ENCODE assay signal across 37 mouse cellular contexts in genomic region chr6:67431808-67432207, GRCm38 (mm10). TPM values are rescaled to one million over a fixed set of nuclear protein-coding genes. Genes with fewer than 3 reads are reported as not detected.
"Had no signal": no experiment of that assay in that cellular context is flagged by ENCODE, and none has a peak within 500 bp of the region (broad histone marks: within the 10 kb centered on the region; RNA-seq: fewer than 3 reads in every experiment).

No protein-coding gene starts in this region.

- H3K9ac ChIP-seq: heart, embryonic 12.5 days; hindbrain, embryonic 12.5 days; hindbrain, embryonic 14.5 days; intestine, embryonic 15.5 days; limb, embryonic 12.5 days had no signal

- H3K27ac ChIP-seq: gastrocnemius, adult 2 months; heart, embryonic 10.5 days; hindbrain, embryonic 10.5 days; hindbrain, embryonic 12.5 days; hindbrain, embryonic 14.5 days; intestine, embryonic 15.5 days; layer of hippocampus, adult 2 months; left cerebral cortex, adult 2 months; limb, embryonic 10.5 days; limb, embryonic 12.5 days had no signal

- H3K9me3 ChIP-seq: heart, embryonic 10.5 days; heart, embryonic 12.5 days; hindbrain, embryonic 10.5 days; hindbrain, embryonic 12.5 days; intestine, embryonic 15.5 days; limb, embryonic 10.5 days; limb, embryonic 12.5 days had no signal

- DNase-seq: gastrocnemius, adult 2 months; gastrocnemius, postnatal 10 days; gastrocnemius, postnatal 25 days; heart, adult 18-20 months; heart, postnatal 10 days; heart, postnatal 4 days; kidney, adult 18-20 months; kidney, adult 8-10 months; kidney, postnatal 10 days; kidney, postnatal 25 days; kidney, postnatal 4 days; liver had no signal

- H3K4me1 ChIP-seq: heart, embryonic 10.5 days; heart, embryonic 12.5 days; hindbrain, embryonic 10.5 days; hindbrain, embryonic 12.5 days; intestine, embryonic 15.5 days; limb, embryonic 10.5 days; limb, embryonic 12.5 days had no signal

- ATAC-seq: hindbrain, embryonic 16.5 days; inflammation-experienced regulatory T-cells, adult 6 months; intestine, embryonic 15.5 days; intestine, postnatal 0 days had no signal

- H3K4me3 ChIP-seq: gastrocnemius, adult 2 months; heart, embryonic 10.5 days; heart, embryonic 12.5 days; hindbrain, embryonic 10.5 days; hindbrain, embryonic 12.5 days; intestine, embryonic 15.5 days; layer of hippocampus, adult 2 months; left cerebral cortex, adult 2 months; limb, embryonic 10.5 days; limb, embryonic 12.5 days had no signal

- H3K36me3 ChIP-seq: heart, embryonic 10.5 days; heart, embryonic 12.5 days; hindbrain, embryonic 10.5 days; hindbrain, embryonic 12.5 days; intestine, embryonic 15.5 days; limb, embryonic 10.5 days; limb, embryonic 12.5 days had no signal

- H3K27me3 ChIP-seq: heart, embryonic 12.5 days; hindbrain, embryonic 12.5 days; intestine, embryonic 15.5 days; limb, embryonic 12.5 days had no signal

- H3K4me2 ChIP-seq: heart, embryonic 12.5 days; hindbrain, embryonic 12.5 days; hindbrain, embryonic 14.5 days; intestine, embryonic 15.5 days; limb, embryonic 12.5 days had no signal

RNA-seq across cellular contexts. Expression of gene Il12rb2, which starts 55.8 kb away (rescaled TPM):
- total RNA-seq: gastrocnemius, adult 2 months; gastrocnemius, postnatal 25 days; heart, adult 8-10 months; layer of hippocampus, adult 2 months; layer of hippocampus, postnatal 25 days had no signal
- polyA plus RNA-seq: heart, embryonic 12.5 days; heart, embryonic 14.5 days; hindbrain, embryonic 14.5 days; intestine, postnatal 0 days; limb, embryonic 12.5 days had no signal

RNA-seq across cellular contexts. Expression of gene Il23r, which starts 59.8 kb away (rescaled TPM):
- total RNA-seq: gastrocnemius, adult 2 months; gastrocnemius, postnatal 10 days; gastrocnemius, postnatal 25 days; gastrocnemius, postnatal 4 days; granulocyte monocyte progenitor cell, adult 5-6 weeks; heart, adult 18-20 months; heart, adult 8-10 months; heart, postnatal 10 days; heart, postnatal 25 days; heart, postnatal 4 days; layer of hippocampus, adult 2 months; layer of hippocampus, postnatal 25 days; left cerebral cortex, adult 2 months; left cerebral cortex, postnatal 14 days; left cerebral cortex, postnatal 36 days had no signal
- polyA plus RNA-seq: frontal cortex, adult 2 months; heart, embryonic 10.5 days; heart, embryonic 12.5 days; heart, embryonic 14.5 days; hindbrain, embryonic 10.5 days; hindbrain, embryonic 12.5 days; hindbrain, embryonic 14.5 days; hindbrain, embryonic 16.5 days; kidney, embryonic 14.5 days; kidney, embryonic 16.5 days; limb, embryonic 10.5 days; limb, embryonic 12.5 days; limb, embryonic 14.5 days had no signal
